Mouse (Mus musculus) MEL (cell line): ENCODE measurements around the gene Adgra1. TPM values are rescaled to one million over a fixed set of nuclear protein-coding genes. Genes with fewer than 3 reads are reported as not detected.

Experiments
- DNase-seq: peaks from one replicate; pipeline ENCODE4 v3.0.0; 2011; ENCODE audit warnings: low read depth, low spot score
- H3K27ac ChIP-seq: 2 replicates; pipeline ENCODE4 v1.5.1; 2012; ENCODE audit warnings: low read depth, mild to moderate bottlenecking, control low read depth, low read length, moderate library complexity; ENCODE audit not compliant: control insufficient read depth
- H3K27me3 ChIP-seq, 2 experiments: fragments of 150-350 bp in 1 of 2; sonication (generic) in 1 of 2; 2 replicates each; pipeline ENCODE4 v1.6.1; 2012; ENCODE audit warnings: low read length in 2 of 2, mild to moderate bottlenecking in 2 of 2, improper control_type of control experiment in 1 of 2, moderate library complexity in 1 of 2; ENCODE audit not compliant: insufficient read depth in 2 of 2, control insufficient read depth in 1 of 2
- H3K36me3 ChIP-seq, 2 experiments: 2 replicates each; pipeline ENCODE4 v1.6.1; 2012 to 2014; ENCODE audit warnings: low read length in 2 of 2, improper control_type of control experiment in 1 of 2, inconsistent platforms in 1 of 2, mild to moderate bottlenecking in 1 of 2; ENCODE audit not compliant: insufficient read depth in 2 of 2, control insufficient read depth in 1 of 2
- H3K4me1 ChIP-seq, 2 experiments: fragments of 150-350 bp in 1 of 2; sonication (generic) in 1 of 2; 2 replicates each; pipeline ENCODE4 v1.6.1; 2012; ENCODE audit warnings: low read length in 2 of 2, improper control_type of control experiment in 1 of 2, mild to moderate bottlenecking in 1 of 2; ENCODE audit not compliant: insufficient read depth in 2 of 2, control insufficient read depth in 1 of 2
- H3K4me3 ChIP-seq, 2 experiments: fragments of 150-350 bp in 1 of 2; sonication (generic) in 1 of 2; 2 replicates each; pipeline ENCODE4 v1.5.1; 2012; ENCODE audit warnings: low read depth in 2 of 2, low read length in 2 of 2, mild to moderate bottlenecking in 2 of 2, moderate library complexity in 2 of 2, control low read depth in 1 of 2, improper control_type of control experiment in 1 of 2; ENCODE audit not compliant: control insufficient read depth in 1 of 2, insufficient read depth in 1 of 2
- H3K79me2 ChIP-seq: 2 replicates; pipeline ENCODE4 v1.6.1; 2012; ENCODE audit warnings: mild to moderate bottlenecking, low read length, moderate library complexity; ENCODE audit not compliant: control insufficient read depth, poor library complexity, insufficient read depth
- H3K9ac ChIP-seq: 2 replicates; pipeline ENCODE4 v1.6.1; 2012; ENCODE audit warnings: low read depth, mild to moderate bottlenecking, control low read depth, low read length, moderate library complexity; ENCODE audit not compliant: control insufficient read depth, poor library complexity, severe bottlenecking
- H3K9me3 ChIP-seq: fragments of 150-350 bp; sonication (generic); replicated peaks from 2 replicates; pipeline ENCODE4 v1.6.1; 2012; ENCODE audit warnings: mild to moderate bottlenecking, low read length, improper control_type of control experiment, moderate library complexity; ENCODE audit not compliant: insufficient read depth
- BHLHE40 ChIP-seq: IDR thresholded peaks from 2 replicates; pipeline ENCODE4 v1.6.1; 2012; ENCODE audit warnings: low read depth, mild to moderate bottlenecking, inconsistent platforms, low read length, improper control_type of control experiment, borderline replicate concordance
- CHD1 ChIP-seq: IDR thresholded peaks from 2 replicates; pipeline ENCODE4 v1.6.1; 2012; ENCODE audit warnings: low read depth, mild to moderate bottlenecking, inconsistent platforms, low read length, improper control_type of control experiment
- CHD2 ChIP-seq: IDR thresholded peaks from 2 replicates; pipeline ENCODE4 v1.6.1; 2011; ENCODE audit warnings: low read length, improper control_type of control experiment
- CTCF ChIP-seq, 3 experiments: IDR thresholded peaks in 2 of 3; conservative IDR thresholded peaks in 1 of 3; 2 replicates each; pipeline ENCODE4 v1.5.1; 2011 to 2012; ENCODE audit warnings: low read length in 3 of 3, low read depth in 2 of 3, mild to moderate bottlenecking in 2 of 3, improper control_type of control experiment in 1 of 3, inconsistent platforms in 1 of 3, mixed read lengths in 1 of 3, moderate library complexity in 1 of 3; ENCODE audit not compliant: control insufficient read depth in 1 of 3, insufficient read depth in 1 of 3, poor library complexity in 1 of 3, severe bottlenecking in 1 of 3
- E2F4 ChIP-seq: IDR thresholded peaks from 2 replicates; pipeline ENCODE4 v1.6.1; 2011; ENCODE audit warnings: low read depth, low read length, improper control_type of control experiment, borderline replicate concordance
- ELF1 ChIP-seq: IDR thresholded peaks from 2 replicates; pipeline ENCODE4 v1.6.1; 2014; ENCODE audit warnings: low read depth, mild to moderate bottlenecking, inconsistent platforms, low read length, improper control_type of control experiment, moderate library complexity
- GABPA ChIP-seq: IDR thresholded peaks from 2 replicates; pipeline ENCODE4 v1.6.1; 2012; ENCODE audit warnings: low read depth, mild to moderate bottlenecking, inconsistent platforms, low read length, improper control_type of control experiment, moderate library complexity
- GATA1 ChIP-seq: IDR thresholded peaks from 2 replicates; pipeline ENCODE4 v1.6.1; 2011; ENCODE audit warnings: low read depth, low read length, improper control_type of control experiment
- HCFC1 ChIP-seq: IDR thresholded peaks from 2 replicates; pipeline ENCODE4 v1.6.1; 2012; ENCODE audit warnings: low read depth, mild to moderate bottlenecking, inconsistent platforms, low read length, improper control_type of control experiment, moderate library complexity
- MAZ ChIP-seq: IDR thresholded peaks from 2 replicates; pipeline ENCODE4 v1.6.1; 2012; ENCODE audit warnings: low read depth, mild to moderate bottlenecking, inconsistent platforms, low read length, improper control_type of control experiment
- MEF2A ChIP-seq: IDR thresholded peaks from 2 replicates; pipeline ENCODE4 v1.6.1; 2014; ENCODE audit warnings: low read depth, mild to moderate bottlenecking, inconsistent platforms, low read length, improper control_type of control experiment; ENCODE audit not compliant: poor library complexity, insufficient replicate concordance, severe bottlenecking; ENCODE audit errors: extremely low read depth
- MYB ChIP-seq: IDR thresholded peaks from 2 replicates; pipeline ENCODE4 v1.6.1; 2011; ENCODE audit warnings: mild to moderate bottlenecking, low read depth, low read length, improper control_type of control experiment
- MYC ChIP-seq: IDR thresholded peaks from 2 replicates; pipeline ENCODE4 v1.6.1; 2011; ENCODE audit warnings: low read depth, mild to moderate bottlenecking, low read length, improper control_type of control experiment, moderate library complexity
- NELFE ChIP-seq: IDR thresholded peaks from 2 replicates; pipeline ENCODE4 v1.6.1; 2011; ENCODE audit warnings: low read depth, low read length, improper control_type of control experiment
- NRF1 ChIP-seq: IDR thresholded peaks from 2 replicates; pipeline ENCODE4 v1.6.1; 2014; ENCODE audit warnings: low read depth, mild to moderate bottlenecking, inconsistent platforms, low read length, improper control_type of control experiment, moderate library complexity; ENCODE audit not compliant: poor library complexity, insufficient read depth, severe bottlenecking
- POLR2A ChIP-seq, 2 experiments: IDR thresholded peaks; 2 replicates each; pipeline ENCODE4 v1.6.1; 2011 to 2012; ENCODE audit warnings: low read length in 2 of 2, mild to moderate bottlenecking in 2 of 2, control low read depth in 1 of 2, improper control_type of control experiment in 1 of 2, low read depth in 1 of 2, moderate library complexity in 1 of 2; ENCODE audit not compliant: control insufficient read depth in 1 of 2, insufficient read depth in 1 of 2, poor library complexity in 1 of 2
- POLR2AphosphoS2 ChIP-seq: IDR thresholded peaks from 2 replicates; pipeline ENCODE4 v1.6.1; 2011; ENCODE audit warnings: low read length, improper control_type of control experiment
- POLR2AphosphoS5 ChIP-seq: IDR thresholded peaks from 2 replicates; pipeline ENCODE4 v1.6.1; 2012; ENCODE audit warnings: low read depth, borderline replicate concordance, mild to moderate bottlenecking, inconsistent platforms, low read length, moderate library complexity, mixed read lengths
- RAD21 ChIP-seq: IDR thresholded peaks from 2 replicates; pipeline ENCODE4 v1.6.1; 2011; ENCODE audit warnings: mild to moderate bottlenecking, low read depth, low read length, improper control_type of control experiment
- RCOR1 ChIP-seq: IDR thresholded peaks from 2 replicates; pipeline ENCODE4 v1.6.1; 2012; ENCODE audit warnings: low read depth, mild to moderate bottlenecking, inconsistent platforms, low read length, improper control_type of control experiment
- SIN3A ChIP-seq: IDR thresholded peaks from 2 replicates; pipeline ENCODE4 v1.6.1; 2012; ENCODE audit warnings: low read length, improper control_type of control experiment, inconsistent platforms
- TAL1 ChIP-seq: IDR thresholded peaks from 2 replicates; pipeline ENCODE4 v1.6.1; 2012; ENCODE audit warnings: mild to moderate bottlenecking, inconsistent platforms, low read length, moderate library complexity, mixed read lengths
- TBP ChIP-seq: IDR thresholded peaks from 2 replicates; pipeline ENCODE4 v1.8.0; 2011; ENCODE audit warnings: low read depth, low read length, improper control_type of control experiment
- TCF12 ChIP-seq: IDR thresholded peaks from 2 replicates; pipeline ENCODE4 v1.6.1; 2014; ENCODE audit warnings: low read depth, mild to moderate bottlenecking, inconsistent platforms, low read length, improper control_type of control experiment, moderate library complexity
- USF2 ChIP-seq, 2 experiments: IDR thresholded peaks; 2 replicates each; pipeline ENCODE4 v1.6.1; 2011 to 2012; ENCODE audit warnings: improper control_type of control experiment in 2 of 2, low read length in 2 of 2, borderline replicate concordance in 1 of 2, inconsistent platforms in 1 of 2, low read depth in 1 of 2, mild to moderate bottlenecking in 1 of 2; ENCODE audit not compliant: insufficient read depth in 1 of 2
- ZKSCAN1 ChIP-seq: IDR thresholded peaks from 2 replicates; pipeline ENCODE4 v1.6.1; 2012; ENCODE audit warnings: low read depth, mild to moderate bottlenecking, inconsistent platforms, low read length, improper control_type of control experiment, moderate library complexity
- ZMIZ1 ChIP-seq: IDR thresholded peaks from 2 replicates; pipeline ENCODE4 v1.6.1; 2012; ENCODE audit warnings: low read depth, mild to moderate bottlenecking, inconsistent platforms, low read length, improper control_type of control experiment, moderate library complexity
- ZNF384 ChIP-seq: IDR thresholded peaks from 2 replicates; pipeline ENCODE4 v1.6.1; 2012; ENCODE audit warnings: low read depth, mild to moderate bottlenecking, inconsistent platforms, low read length, improper control_type of control experiment
- polyA plus RNA-seq, 2 experiments: library from polyadenylated mRNA; stranded (reverse) in 1 of 2; unstranded in 1 of 2; fragments of >175 nt in 1 of 2; fragments of >200 nt in 1 of 2; gene quantifications; 2 replicates each; pipeline versions ENCODE4 v1.2.1 to v1.2.4; 2012; ENCODE audit warnings: low replicate concordance in 2 of 2, low read depth in 1 of 2; ENCODE audit not compliant: insufficient read length in 2 of 2, insufficient read depth in 1 of 2, missing spikeins in 1 of 2
- total RNA-seq: library from RNA; depleted of rRNA; stranded (reverse); fragments of 300-350 nt; gene quantifications from 2 replicates; pipeline ENCODE4 v1.2.3, GENCODE M21; 2012

Adgra1 gene
- total and polyA plus RNA-seq, 3 experiments: not detected

GRCm38 (mm10) chr7:139896271-139896670 is 62.3 kb downstream of the Adgra1 start:
- Histone ChIP-seq H3K79me2 (no peaks in the 10 kb centered on the region), H3K4me3 (no peak overlapping the region), H3K27me3 (no peaks in the 10 kb centered on the region), H3K27ac (no peak overlapping the region), H3K4me1 (no peaks in the 10 kb centered on the region), H3K9me3 (no peaks in the 10 kb centered on the region), H3K36me3 (no peaks in the 10 kb centered on the region), H3K9ac (no peak overlapping the region)
- DNase-seq: no peak
- TF ChIP-seq E2F4 (no peak), MYC (no peak), CHD2 (no peak), POLR2AphosphoS2 (no peak), TAL1 (no peak), HCFC1 (no peak), SIN3A (no peak), RCOR1 (no peak), POLR2AphosphoS5 (no peak), GATA1 (no peak), MYB (no peak), MAZ (no peak), ZMIZ1 (no peak), POLR2A (IDR thresholded peaks at IDR 0.05; ENCODE audit: control insufficient read depth in 1 of 2, insufficient read depth in 1 of 2, low read depth in 1 of 2, low read length in 2 of 2, poor library complexity in 1 of 2) (no peak), CTCF (IDR thresholded peaks at IDR 0.05 in 2 of 3, conservative IDR thresholded peaks at IDR 0.05 in 1 of 3; ENCODE audit: control insufficient read depth in 1 of 3, insufficient read depth in 1 of 3, low read depth in 2 of 3, low read length in 3 of 3, poor library complexity in 1 of 3, severe bottlenecking in 1 of 3) (no peak), ZNF384 (no peak), ZKSCAN1 (no peak), TBP (no peak), NRF1 (no peak), ELF1 (no peak)

GRCm38 (mm10) chr7:139896796-139897195 is 62.8 kb downstream of the Adgra1 start:
- Histone ChIP-seq H3K4me3 (no peak overlapping the region), H3K9ac (no peak overlapping the region), H3K27me3 (no peaks in the 10 kb centered on the region), H3K4me1 (no peaks in the 10 kb centered on the region), H3K79me2 (no peaks in the 10 kb centered on the region), H3K36me3 (no peaks in the 10 kb centered on the region), H3K9me3 (no peaks in the 10 kb centered on the region), H3K27ac (no peak overlapping the region)
- no peak for DNase-seq
- TF ChIP-seq NELFE: no peak
- no peak for TF ChIP-seq USF2 (IDR thresholded peaks at IDR 0.05; ENCODE audit: borderline replicate concordance in 1 of 2, insufficient read depth in 1 of 2, low read depth in 1 of 2, low read length in 2 of 2)
- no peak for TF ChIP-seq RCOR1
- no peak for TF ChIP-seq NRF1
- no peak for TF ChIP-seq GABPA
- TF ChIP-seq MEF2A: no peak
- TF ChIP-seq CHD1: no peak
- no peak for TF ChIP-seq POLR2AphosphoS5
- no peak for TF ChIP-seq BHLHE40
- TF ChIP-seq RAD21: no peak
- TF ChIP-seq MYC: no peak
- TF ChIP-seq TBP: no peak
- TF ChIP-seq POLR2AphosphoS2: no peak
- TF ChIP-seq MYB: no peak
- no peak for TF ChIP-seq POLR2A (IDR thresholded peaks at IDR 0.05; ENCODE audit: control insufficient read depth in 1 of 2, insufficient read depth in 1 of 2, low read depth in 1 of 2, low read length in 2 of 2, poor library complexity in 1 of 2)
- TF ChIP-seq TCF12: no peak
- TF ChIP-seq CHD2: no peak
- TF ChIP-seq GATA1: no peak
- TF ChIP-seq SIN3A: no peak
